Mouse (Mus musculus): ENCODE measurements at regions not wholly inside any gene's neighbourhood (a gene's known extent, or its start where the extent isn't known, plus 50 kb on each side); places are given as distances from the start of the nearest gene placed in this dataset.
"Not testable (repeated sequence)": the region's sequence is repeated elsewhere in the genome, so short reads cannot be mapped to it uniquely, and the experiment has no call there.

DNA sequence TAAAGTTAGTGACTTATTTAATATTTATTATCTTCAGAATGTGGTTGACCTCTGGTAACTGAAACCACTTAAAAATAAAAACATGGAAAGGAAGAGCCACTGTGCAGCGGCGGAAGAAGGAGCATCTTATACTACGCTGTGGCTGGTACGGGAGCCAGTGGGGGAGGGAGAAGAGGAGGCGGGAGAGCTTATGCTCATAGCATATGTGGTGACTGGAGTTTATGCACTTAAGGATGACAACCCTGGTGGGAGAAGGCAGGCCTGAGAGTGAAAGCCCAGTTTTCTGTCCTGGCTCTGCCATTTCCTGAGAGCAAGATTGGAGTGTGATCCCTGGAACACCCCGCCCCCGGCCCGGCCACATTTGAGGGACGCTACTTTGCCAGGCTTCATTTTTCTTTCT is 145.5 kb downstream of the Tsen15 start:
- DNase-seq (ENCODE audit: low read depth), result no peak

DNA sequence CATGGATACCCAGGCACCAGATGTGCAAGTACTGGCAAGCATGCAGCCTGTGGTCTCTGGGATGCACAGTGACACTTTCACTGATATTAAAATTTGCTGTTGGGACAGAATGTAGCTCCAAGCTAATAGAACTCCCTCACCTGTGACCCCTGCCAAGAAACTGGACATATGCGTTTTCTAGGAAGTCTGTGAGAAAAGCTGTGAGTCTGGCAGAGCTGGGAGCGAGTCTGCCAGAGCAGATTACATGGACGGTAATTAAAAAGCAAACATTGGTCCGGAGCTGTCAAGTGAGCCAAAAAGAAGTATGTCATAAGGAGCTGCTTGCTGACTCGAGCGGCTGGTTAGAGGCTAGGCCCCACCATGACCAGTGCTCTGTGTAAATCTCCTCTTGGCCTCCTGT is 147.1 kb downstream of the Tsen15 start:
- no peak for DNase-seq (ENCODE audit: low read depth)

DNA sequence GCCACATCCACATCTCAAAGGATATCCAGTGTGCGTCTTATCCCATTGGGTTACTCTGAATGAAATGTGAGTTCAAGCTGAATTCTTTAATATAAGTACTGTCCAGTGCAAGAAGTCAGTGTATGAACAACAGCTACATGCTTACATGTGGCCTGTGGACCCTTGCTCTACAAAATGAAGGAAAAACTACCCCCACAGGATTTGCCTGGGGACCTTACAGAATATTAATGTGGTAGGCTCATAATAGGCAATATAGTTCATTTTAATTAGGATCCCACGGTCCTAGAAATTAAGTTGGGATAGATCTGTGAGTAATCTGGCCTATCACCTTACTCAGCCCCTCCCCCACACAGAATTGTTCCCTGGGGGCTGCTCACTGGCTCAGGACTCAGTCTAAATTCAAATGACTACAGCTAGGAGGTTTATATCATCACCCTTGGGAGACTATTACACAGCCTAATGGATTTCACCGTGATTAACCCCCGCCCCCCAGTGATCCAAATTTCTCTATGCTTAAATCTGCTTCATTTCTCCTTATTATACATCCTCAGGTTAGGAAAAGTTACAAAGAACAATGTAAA is 145.4 kb upstream of the 1700025G04Rik start:
- no peak for DNase-seq (ENCODE audit: low read depth)

DNA sequence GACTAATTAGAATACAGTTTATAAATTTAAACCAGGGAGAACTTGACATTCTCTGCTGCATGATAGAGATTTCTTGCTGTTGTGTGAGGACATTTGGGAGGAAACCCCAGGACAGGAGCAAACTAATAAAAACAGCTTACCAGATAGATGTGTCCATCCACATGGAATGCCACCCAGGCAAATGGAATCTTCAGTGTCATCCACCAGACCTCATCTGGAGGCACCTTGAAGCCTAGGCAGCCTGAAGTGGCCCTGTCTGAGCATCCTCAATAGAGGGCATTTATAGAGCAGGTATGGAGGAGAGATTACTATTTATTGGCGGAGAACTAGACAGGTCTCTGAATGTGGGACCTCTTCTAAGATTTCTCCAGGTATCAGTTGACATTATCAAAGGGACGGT is 144.8 kb upstream of the 1700025G04Rik start:
- no peak for DNase-seq (ENCODE audit: low read depth)

DNA sequence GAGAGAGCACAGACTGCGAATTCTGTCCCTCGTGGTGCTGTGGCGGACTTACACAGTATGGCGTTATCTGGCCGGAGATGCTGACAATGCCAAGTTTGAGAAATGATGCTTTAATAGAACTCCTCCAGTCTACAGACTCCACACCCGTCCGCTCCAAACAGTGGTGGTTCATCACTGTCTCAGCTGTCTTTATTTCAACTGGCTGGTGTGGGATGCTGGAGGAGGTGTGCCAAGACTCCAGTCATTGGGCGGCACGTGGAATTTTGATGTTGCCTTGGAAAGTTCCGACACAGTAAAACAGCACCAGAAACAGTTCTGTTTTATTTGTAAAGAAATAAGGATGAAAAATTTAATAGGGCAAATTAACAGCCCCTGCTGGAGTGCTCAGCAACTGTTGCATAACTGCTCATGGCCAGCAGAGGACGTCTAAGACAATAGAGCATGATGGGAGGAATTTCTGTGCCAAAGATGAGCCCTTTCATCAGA is 141.8 kb upstream of the 1700025G04Rik start:
- DNase-seq (ENCODE audit: low read depth), result peak; percentile 46

DNA sequence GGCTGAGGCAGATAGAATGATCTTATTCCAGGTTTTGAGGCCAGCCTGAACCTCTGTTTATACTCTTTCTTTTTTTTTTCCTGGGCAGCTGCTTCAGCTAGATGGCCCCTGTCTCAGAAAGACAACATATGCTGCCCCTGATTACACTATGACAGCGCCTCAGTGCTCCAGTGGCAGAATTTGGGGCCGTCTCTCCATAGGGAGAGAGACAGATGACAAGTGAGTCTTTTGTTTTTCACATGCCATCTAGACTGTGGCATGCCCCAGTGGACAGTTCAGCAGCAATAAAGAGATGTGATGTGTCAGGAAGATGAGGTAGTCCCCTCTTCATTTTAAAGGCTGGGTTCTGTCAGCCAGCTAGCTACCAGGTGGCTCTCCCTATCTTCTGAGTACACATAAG is 139.8 kb upstream of the 1700025G04Rik start:
- no peak for DNase-seq (ENCODE audit: low read depth)

DNA sequence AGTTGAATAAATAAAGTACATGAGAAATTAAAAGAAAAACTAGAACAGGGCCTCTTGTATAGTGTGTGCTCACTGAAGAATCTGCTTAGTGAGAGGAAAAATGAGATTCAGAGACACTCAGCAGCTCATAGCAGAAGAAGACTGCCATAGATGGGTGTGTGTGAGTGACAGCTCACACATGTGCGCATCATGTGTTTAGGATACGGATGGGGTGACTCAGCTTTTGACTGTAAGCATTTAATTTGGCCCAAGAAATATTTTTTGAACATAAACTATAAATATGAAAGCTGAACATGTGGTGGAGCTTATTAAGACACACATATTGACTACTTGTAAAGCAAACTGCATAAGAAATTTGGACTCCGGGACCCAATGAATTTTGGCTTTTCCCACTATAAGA is 136.1 kb upstream of the 1700025G04Rik start:
- DNase-seq (ENCODE audit: low read depth), result no peak

DNA sequence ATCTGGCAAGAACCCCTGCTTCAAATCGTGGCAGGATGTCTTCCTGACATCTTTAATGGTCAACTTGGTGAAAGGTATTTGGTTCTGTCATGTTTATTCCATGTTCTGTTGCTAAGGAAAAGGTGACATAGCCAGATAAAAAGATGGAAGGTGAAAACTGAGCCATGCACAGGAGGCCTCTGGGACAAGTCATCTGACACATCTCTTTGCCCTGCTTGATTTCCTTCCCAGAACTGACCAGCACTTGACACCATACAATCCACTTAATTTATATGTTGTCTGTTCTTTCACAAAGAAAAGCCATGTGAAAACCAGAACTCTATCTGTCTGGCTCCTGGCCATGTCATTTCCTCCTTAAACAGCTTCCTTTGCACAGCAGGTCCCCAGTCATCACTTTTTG is 133.7 kb upstream of the 1700025G04Rik start:
- DNase-seq (ENCODE audit: low read depth), result no peak

DNA sequence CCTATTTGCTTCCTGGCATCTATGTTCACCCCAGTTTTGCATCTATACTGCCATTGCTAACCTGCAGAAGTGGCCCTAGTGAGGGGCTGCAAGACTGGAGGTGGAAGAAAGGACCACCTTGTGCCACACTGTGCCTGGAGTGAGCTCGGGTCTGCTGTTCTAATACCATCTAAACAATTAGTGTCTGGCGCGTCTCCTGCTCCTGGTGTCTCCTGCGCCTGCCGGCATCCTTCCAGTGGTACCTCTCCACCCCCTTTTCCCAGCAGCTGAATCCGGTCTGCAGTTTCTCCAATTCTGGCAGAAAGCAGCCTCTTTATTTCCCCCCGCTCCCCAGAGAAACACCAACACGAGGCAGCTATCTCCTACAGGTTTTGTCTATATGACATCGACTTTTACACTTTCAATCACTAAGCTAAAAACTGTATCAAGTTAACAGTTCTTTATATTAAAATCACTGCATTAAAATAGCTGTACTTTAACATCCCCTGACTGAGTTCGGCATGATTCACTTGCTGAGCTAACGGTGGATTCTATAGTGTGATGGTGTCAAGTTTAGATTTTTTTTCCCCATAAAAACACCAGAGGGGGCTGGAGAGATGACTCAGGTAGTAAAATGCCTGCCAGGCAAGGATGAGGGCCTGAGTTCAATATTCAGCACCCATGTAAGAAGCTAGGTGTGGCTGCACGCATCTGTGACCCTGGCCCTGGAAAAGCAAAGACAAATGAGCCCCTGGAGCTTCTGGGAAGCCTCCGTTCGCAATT is 131.1 kb upstream of the 1700025G04Rik start:
- DNase-seq (ENCODE audit: low read depth), result peak; percentile 34

DNA sequence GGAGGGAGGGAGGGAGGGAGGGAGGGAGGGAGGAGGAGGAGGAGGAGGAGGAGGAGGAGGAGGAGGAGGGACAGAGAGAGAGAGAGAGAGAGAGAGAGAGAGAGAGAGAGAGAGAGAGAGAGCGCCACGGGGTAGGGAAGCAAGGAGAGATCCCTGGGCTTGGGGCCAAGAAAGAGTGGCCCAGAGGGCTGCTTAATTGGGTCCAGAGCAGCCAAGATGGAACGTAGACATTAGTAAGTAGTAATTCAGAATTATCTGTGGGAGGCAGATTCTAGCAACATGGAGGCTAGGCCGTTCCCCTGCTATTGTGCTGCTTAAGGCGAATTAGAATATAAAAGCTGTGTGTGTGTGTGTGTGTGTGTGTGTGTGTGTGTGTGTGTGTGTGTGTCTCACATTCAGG is 129.8 kb upstream of the 1700025G04Rik start:
- not testable (repeated sequence) for DNase-seq (ENCODE audit: low read depth)

DNA sequence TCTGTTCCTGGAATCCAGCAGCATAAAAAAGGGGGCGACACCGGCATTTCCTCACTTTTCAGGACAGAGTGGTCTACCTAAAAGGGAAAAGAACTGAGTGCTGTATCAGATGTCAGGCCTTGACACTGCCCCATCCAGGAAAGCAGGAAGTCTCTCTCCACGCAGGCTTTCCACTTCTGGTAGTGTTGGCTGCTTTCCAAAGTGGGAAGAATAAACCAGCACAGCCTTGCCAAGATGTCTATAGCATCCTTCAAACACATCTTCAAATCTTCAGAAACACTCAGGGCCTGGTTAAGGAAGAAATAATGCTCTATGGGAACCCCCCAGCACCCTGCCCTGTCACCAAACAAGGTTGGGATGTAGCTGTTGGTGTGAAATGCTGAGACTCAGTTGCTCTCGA is 127.5 kb upstream of the 1700025G04Rik start:
- DNase-seq (ENCODE audit: low read depth), result no peak

DNA sequence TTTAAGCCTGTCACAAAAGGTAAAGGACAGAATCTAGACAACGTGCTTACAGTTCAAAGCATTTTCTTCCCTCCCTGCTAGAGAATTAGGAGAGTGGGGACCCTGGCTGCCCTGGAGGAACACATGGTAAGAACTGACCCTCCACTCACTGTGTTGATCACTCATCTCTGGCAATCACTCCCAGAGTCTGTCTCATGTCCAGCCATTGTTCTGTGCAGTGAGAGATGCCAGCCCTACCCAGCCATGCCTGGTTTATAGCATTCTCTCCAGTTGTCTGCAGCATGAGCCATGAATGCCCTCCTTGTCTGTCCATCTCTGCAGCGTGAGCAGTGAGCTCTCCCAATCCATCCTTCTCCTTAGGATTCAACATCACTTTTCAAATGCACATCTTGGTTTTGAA is 124.5 kb upstream of the 1700025G04Rik start:
- DNase-seq (ENCODE audit: low read depth), result no peak

DNA sequence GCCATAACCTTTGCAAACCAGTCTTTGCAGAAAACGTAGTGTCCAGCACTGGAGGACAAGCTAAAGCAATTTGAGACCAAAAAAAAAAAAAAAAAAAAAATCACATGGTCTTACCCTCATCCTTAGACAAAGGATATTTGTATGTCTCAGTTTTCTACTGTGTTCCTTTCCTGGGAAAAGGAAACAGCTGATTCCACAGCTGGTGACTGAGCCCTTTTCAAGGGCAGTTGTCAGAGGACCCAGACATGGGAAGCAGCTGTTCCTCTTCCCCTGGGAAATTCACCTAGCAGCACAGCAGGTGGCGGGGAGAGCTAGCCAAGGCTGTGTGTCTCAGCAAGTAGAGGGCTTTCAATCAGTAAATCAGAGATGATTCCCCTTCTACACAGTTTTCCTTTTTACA is 113.3 kb upstream of the 1700025G04Rik start:
- DNase-seq (ENCODE audit: low read depth), result no peak

DNA sequence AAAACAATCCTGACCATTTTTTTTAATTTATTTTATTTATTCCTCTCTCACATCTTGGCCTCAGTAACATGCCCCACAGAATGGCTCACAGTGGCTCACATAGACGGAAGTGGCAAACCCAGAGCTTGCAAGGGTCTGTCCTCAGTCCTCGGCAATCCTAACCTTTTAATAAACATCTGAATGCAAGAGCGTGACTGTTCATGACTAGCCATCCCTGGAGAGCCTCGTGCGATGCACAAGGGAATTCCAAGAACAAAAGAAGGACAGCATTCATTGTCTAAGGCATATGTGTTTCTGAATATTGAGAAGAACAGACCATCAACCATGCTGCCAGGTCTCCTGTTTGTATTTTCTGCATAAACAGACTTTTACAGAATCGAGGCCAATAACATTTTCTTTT is 98.8 kb upstream of the 1700025G04Rik start:
- DNase-seq (ENCODE audit: low read depth), result no peak

DNA sequence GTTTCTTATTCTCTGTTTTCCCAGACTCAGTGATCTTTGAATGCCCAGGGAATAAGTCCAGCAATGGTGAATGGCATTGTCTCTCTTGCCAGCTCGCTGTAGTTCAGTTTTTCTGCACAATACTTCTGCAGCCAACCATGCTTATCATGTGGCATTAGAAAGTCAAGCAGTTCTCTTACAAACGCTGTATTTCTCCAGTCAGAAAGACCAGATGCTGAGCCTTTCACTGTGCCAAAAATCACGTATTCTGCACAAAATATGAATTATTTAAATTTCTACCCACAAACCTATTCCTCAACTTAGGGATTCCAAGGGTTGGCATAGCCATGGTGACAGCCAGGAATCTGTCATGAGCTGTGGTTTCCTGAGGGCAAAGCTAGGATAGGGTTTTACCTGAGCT is 95.0 kb upstream of the 1700025G04Rik start:
- DNase-seq (ENCODE audit: low read depth), result no peak

DNA sequence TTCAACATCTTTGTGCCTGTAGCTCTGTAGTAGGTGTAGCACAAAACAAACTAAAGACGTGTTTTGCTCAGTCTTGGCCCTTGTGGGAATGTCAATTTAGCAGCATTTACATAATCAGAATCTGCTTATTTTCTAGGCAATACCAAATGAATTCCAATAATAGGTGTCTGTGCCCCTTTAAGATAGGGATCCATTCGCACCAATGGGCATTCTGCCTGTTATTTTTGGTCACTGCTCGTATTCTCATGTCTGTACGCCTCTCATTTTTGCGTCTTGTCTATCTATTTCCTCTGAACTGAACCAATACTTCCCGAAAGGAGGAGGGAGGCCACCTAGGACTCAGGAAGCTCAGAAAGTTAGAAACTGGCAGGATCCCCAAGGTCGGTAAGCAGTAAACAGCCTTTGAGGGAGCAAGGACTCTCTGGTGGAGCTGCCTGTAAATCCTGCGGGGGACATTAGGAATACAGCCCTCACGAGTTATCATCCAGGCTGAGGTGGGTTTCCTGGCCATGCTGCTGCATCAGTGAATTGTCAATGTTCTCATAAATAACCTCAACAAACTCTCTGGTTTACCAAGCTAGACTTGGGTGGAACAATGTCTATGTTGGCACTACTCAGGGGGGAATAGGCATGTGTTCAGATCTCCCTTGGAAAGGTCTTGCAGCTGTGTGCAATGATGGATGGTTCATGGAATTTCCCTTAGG is 86.5 kb upstream of the 1700025G04Rik start:
- DNase-seq (ENCODE audit: low read depth), result no peak

DNA sequence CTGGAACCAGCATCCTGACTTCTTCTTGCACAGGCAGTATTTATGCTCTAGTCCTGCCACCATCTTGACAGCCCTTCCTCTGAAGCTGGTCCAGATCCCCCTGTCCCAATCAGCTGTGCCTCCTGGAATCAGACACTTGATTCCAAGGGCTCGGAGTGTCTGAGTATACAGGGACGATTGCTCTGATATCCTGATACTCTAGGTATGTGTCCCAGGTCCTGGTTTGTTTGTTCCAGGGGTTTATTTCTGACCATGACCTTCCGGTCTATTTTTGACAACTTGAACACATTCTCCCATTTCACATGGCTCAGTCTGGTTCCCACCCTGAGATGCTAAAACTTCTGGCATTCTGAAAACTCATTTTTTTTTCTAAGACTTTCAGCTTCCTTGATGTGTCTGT is 85.8 kb upstream of the 1700025G04Rik start:
- no peak for DNase-seq (ENCODE audit: low read depth)

DNA sequence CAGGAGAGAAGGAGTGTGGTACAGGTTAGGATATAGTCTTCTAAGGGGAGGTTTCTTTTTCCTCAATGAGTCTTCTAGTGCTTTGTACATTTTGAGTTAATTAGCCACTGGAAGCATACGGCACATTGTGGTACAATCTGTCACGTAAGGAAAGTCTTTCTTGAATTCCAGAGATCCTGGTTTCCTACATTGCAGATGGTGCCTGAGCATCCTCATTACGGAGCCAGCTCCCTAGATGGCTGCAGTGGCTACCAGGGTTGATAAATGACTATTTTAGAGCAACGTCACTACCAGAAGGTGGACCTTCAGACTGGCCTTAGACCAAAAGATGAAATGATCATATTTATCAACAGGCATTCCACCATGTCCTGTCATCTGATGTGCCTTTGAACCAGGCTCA is 84.5 kb upstream of the 1700025G04Rik start:
- DNase-seq (ENCODE audit: low read depth), result no peak

DNA sequence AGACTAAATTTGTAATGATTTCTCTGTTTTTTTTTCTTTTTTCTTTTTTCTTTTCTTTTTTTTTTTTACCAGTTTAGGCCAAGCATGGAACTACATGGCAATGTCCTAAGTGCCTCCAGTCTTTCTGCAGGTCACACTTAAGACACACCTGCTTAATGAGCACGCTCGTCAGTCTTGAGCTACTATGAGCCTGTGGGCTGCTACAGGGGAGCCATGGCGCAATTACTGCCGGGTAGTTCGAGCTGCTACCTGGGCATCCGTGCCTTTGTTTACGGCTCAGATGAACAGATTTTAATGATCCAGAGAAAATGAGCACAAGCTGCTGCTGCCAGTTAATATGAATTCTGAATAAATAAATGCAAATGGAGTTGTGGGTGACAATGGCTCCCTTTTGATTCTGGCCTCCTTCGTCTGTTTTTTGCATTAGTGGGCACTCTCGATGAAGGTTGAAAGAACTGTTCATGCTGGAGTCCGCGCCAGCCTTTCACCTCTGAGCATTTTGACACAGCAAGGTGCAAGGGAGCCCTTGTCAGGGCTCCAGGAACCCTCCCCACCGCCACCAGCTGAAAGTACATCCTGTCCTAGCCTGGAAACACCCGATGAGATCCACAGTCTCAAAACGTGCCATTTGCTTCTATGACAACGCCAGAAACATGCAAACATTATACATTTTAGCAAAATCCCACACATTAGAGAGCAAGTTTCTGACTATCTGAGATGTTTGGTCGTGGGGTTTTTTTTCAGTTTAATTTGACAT is 81.3 kb upstream of the 1700025G04Rik start:
- DNase-seq (ENCODE audit: low read depth), result no peak

DNA sequence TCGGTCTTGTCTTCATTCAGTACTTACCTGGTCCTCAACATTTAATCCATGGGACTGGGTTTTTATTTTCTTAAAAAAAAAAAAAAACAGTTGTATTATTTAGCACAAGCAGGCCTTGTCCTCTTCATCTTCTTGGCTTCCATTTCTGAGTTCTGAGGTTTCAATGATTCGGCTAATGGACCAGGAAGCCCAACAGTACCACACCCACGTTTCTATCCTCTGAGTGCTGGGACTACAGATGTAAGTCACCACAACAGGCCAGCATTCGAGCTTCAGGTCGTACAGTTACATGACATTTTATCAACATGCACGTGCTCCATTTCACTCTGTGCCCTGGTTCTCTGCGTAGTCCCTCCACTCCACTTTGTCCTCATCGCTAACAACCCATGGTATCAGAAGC is 80.7 kb upstream of the 1700025G04Rik start:
- no peak for DNase-seq (ENCODE audit: low read depth)

DNA sequence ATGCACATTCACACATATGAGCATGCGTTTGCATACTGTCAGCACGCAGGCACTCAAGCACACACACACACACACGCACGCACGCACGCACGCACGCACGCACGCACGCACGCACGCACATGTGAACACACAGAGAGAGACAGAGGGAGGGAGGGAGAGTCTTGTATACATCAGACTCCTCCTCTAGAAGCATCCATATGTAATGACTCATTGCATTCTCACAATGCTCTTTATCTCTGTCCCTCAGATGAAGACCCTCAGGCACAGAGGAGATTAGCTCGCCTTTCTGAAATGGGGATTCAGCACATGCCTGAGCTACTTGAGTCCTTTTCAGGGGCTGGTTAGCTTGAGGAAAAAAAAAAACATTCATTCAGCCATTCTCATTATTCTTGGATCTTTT is 79.6 kb upstream of the 1700025G04Rik start:
- DNase-seq (ENCODE audit: low read depth), result no peak

DNA sequence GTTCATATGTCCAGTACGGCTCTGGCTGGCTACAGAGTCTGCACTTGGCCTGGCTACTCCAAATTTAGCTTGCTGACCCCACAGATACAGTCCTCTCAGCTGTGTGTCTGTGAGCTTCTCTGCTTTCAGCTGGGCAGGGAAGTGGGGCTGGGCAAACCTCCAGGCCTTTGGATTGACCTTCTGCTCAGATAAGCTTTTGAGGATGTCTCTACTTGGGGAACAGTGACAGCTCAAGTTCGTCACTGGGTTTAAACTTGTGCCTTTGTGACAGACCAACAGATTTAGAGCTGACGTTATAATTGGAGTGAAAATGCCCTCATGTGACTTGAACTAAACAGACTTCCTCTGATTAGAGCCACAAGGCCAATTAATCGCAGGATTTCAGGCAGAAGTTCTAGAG is 78.4 kb upstream of the 1700025G04Rik start:
- no peak for DNase-seq (ENCODE audit: low read depth)

DNA sequence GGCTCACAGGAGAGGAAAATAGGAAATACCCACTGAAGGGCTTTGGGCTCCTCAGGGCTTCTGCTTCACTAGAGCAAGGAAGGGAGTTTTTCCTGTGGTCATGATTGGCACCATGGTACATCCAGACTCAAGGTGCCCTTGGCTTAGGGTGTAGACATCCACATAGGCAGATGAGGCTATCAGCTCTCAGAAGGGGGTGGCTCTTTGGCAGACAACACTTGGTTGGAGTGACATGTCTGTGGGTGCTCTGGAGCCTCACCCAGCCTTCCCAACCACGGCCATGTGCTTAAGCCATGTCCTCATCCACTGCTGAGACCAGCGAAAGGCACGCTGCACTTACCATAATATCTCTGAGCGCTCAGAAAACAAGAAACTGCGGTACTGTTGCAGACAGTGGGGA is 77.8 kb upstream of the 1700025G04Rik start:
- DNase-seq (ENCODE audit: low read depth), result no peak

All from naive thymus-derived CD4-positive, alpha-beta T cell, adult 2 months (primary cell).